Mouse (Mus musculus) bone marrow macrophage, adult 2 months (primary cell): ENCODE results near the gene Bbx.

Source experiments
- CTCF ChIP-seq: IDR thresholded peaks from 2 replicates; pipeline ENCODE4 v1.5.1; 2012; ENCODE audit warnings: low read depth, mild to moderate bottlenecking, low read length, moderate library complexity
- POLR2A ChIP-seq: IDR thresholded peaks from 2 replicates; pipeline ENCODE4 v1.6.1; 2012; ENCODE audit warnings: mild to moderate bottlenecking, low read depth, low read length, borderline replicate concordance

DNA sequence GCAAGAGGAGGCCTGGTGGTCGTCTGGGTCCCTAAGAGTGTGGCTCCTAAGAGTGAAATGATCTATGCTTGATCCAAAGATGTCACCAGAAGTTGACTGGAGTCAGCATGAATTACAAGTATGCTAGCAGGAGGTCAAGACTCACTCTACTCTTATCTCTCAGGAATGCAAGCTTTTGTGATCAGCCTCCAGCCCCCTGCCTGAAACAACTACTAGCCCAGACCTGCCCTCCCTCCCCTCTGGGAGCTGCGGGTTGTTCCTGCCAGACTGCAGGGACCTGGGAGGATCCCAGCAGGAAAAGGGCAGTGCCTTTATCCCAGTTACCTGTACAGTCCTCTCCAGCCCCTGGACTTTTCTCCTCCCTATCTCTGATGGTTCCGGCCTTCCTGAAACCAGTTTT lies 27.0 kb upstream of the Bbx start:
- TF ChIP-seq CTCF (no peak), POLR2A (no peak)
